Mouse (Mus musculus): ENCODE data around the gene Phrf1. TPM values are rescaled to one million over a fixed set of nuclear protein-coding genes. Genes with fewer than 3 reads are reported as not detected.

The Phrf1 gene
- polyA plus RNA-seq (2017; shearing (Covaris generic)), result 112 TPM

DNA sequence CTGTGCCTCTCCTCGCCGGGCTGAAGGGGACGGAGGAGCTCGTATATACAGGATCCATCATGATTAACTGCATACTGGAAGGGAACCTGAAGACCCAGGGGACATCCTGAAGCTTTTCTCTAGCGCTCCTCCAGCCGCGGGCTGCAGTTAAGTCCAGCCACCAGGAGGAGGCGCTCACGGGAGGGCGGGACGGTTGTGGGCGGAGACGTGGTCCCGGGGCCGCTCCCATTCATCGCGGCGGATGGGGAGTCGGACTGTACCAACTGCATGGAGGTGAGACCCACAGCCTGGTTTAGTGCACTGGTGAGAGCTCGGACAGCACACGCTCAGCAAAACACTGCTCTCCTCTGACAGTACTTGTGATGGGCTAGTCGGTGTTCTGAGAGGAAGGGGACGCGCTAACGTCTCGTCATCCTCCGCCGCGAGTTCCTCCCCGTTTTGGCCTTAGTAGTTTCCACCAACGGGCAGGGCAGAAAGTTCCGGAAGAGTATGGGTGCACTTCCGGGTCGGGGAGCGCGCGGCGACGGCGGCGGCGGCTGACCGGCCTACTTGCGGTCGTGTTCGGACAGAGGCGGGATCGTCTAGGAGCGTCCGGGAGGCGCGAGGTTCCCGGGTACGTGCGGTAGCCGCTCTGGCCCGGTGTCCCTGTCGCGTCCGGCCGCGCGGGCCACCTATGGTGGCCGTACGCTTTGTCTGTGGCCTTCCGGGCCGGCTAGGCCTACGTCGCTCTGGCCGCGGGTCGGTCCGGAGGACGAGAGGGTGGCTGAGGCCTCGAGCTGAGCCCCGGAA, at the start of gene Phrf1:
TSS of gene Phrf1 (plus strand) at position 506 of the 789 bp plus-strand sequence.

DNA sequence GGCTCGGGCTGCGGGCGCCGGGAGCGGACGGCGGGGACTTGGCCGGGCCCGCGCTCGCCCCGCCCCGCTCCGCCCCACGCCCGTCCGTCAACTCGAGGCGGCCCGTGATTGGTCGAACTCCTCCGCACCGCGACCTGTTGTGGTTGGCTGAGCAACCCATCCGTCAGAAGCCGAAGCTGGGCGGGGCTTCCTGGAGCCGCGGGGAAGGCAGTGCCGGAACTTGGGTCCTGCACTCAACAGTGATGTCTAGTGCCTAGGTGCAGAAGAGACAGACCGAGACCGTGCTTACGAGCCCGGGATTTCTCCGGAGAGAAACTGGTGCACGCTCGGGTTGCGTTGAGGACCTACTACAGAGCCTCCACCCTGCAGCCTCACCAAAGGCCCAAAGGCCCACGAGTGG, 34.6 kb upstream of the Phrf1 start, which contains the start of the genes Hras and Lrrc56:
TSS of gene Hras (minus strand) at position 58 of the 400 bp plus-strand sequence.
TSS of gene Lrrc56 (plus strand) at position 210 of the 400 bp plus-strand sequence.

DNA sequence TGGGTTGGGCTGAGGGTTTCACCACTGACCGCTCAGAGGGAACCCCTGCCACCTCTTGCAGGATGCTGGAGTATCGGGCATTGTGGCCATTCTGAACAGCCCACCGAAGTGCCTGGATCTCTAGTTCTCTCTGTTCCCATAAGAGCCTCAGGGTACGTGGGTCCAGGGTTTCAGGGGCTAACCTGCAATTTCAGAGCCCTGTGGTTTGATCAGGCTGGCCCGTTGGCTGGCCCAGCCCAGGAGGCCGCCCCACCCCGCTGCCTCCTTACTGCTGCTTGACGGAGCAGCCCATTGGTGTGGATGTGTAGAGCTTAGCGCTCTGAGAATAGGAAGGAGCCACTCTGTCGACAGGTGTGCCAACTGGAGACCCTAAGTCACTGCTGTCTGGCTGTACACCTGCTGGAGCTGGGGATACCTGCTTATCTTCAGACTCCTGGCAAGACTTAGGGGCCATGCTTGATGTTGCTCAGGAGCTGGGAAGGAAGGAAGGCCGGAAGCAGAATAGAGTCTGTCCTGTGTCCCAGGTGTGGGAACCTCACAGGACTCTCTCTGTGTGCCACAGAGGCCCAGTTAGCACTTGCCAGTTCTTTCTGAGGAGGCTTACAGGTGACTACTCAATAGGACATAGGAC, 14.9 kb upstream of the Phrf1 start, which contains the start of gene Lmntd2:
TSS of gene Lmntd2 (minus strand) at position 476 of the 631 bp plus-strand sequence.

DNA sequence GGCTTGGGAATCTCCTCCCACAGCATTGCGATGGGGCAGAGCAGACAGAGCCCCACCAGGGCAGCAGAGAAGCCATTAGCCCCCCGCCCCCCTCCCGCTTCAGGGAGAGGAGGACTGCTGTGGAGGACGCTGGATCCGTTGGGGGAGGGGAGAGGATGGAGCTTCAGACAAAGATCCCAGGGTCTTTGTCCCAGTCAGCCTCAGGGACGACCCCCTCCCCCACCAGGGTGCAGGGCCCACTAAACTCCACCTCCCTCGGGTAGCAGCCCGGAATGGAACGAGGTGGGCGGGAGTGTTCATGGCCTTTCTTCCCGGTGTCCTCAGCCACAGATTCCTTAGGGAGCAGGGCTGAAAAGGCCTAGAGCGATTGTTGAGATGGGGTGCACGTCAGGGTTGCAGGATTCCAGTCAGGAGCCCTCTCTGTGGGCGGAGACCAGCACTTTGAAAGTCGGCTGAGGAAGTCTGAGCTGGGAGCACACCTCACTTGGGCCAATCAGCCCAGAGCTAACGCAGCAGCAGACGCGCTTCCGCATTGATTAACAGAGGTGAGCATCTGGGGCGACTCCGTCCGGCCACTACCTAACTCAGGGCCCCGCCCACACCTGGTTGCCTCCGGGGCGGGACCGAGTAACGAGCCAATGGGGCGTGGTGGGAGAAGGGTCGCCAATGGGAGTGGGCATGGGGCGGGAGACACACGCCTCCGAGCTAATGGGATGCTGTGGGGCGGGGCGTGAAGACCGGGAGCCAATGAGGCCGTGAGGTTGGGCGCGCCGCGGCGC, 13.3 kb upstream of the Phrf1 start, which contains the start of gene Rassf7:
TSS of gene Rassf7 (plus strand) at position 760 of the 779 bp plus-strand sequence.

DNA sequence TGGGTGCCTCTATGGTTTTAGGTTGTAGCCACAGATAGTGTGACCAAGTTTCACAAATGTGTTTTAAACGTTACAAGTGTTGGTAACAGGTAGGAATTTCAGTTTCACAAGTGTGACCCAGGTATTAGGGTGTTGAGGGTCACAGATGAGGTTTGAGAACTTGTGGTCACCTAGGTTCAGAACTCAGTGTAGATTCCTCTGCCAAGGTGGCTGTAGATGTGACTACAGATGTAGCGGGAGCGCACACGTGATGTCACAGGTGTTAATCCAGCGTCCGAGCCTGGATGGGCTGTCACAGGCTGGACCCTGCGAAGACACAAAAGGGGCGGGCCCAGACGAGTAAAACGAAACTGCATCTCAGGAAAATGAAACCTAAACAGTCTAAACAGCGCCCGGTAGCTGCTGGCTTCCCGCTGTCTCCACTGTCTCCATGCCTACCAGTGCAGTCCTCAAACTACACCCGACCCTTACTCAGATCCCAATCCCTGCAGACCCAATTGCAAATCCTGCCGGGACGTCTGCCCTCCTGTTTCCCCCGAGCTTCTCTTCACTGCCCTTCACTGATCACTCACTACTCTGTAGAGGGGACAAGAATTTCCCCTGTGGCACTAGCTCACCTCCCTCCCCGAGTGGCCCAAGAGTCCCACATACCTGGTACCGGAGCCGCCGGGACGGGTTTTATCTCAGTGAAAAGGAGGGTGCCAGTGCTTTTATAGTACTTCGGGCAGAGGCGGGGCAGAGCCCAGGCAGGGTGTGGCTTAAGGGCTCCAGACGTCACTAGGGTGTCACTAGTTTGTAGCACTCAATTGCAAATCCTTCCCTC, 37.4 kb downstream of the Phrf1 start, which contains the start of gene Irf7:
TSS of gene Irf7 (minus strand) at position 743 of the 823 bp plus-strand sequence.

DNA sequence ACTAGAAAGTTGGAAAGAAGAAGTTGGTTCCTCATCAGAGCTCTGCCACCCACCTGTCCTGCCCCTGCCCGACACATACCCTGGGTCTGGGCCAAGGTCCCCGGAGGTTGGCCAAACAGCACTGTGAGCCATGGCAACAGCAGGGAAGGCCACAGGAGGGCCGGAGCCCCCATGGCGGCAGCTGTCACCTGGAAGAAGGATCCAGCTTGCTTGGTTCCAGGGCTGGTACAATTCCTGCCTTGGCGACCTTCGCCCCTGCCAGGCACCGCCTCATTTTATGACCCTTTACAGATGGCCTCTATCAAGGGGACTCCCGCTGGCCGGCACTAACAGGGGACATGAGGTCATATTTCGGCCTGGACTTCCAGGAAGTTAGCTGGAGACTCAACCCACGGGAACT, 48.0 kb downstream of the Phrf1 start, which contains the start of gene Cdhr5:
TSS of gene Cdhr5 (minus strand) at position 241 of the 400 bp plus-strand sequence.

DNA sequence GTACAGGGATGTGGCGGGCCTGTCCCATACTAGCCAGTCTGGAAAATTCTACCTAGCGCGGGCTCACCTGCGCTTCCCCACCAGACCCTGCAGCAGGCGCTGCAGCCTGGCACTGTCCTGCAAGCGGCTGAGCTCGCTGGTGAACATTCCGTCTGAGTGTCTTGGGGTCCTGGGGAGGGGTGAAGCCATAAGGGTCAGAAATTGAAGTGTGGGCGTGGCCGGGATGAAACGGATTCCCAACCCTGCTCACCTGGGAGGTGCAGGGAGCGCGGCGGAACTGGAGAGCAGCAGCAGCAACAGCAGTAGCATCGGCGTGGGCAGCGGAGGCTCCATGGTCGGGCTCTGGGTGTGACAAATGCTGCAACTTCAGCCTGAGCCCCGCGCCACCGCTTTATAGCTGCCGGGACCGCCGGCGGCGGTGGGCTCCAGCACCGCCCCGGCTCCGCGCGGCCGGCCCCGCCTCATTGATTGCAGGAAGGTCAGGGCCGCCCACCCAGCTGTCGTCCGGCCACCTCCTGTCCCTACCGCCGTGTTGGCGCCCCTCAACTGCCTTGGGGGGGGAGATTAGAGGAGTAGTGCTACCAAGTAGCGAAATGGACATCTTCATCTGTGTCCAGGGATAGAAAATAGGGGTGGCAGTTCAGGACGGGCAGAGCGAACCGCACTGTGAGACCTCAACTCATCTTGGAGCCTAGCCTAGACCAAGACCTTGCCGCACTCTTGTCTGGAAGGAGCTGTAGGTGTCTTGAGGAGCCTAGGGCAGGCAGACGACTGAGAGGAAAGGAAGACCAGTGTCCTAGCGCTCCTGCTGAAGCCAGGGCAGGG, 50.4 kb downstream of the Phrf1 start, which contains the start of gene Sct:
TSS of gene Sct (minus strand) at position 368 of the 825 bp plus-strand sequence.

DNA sequence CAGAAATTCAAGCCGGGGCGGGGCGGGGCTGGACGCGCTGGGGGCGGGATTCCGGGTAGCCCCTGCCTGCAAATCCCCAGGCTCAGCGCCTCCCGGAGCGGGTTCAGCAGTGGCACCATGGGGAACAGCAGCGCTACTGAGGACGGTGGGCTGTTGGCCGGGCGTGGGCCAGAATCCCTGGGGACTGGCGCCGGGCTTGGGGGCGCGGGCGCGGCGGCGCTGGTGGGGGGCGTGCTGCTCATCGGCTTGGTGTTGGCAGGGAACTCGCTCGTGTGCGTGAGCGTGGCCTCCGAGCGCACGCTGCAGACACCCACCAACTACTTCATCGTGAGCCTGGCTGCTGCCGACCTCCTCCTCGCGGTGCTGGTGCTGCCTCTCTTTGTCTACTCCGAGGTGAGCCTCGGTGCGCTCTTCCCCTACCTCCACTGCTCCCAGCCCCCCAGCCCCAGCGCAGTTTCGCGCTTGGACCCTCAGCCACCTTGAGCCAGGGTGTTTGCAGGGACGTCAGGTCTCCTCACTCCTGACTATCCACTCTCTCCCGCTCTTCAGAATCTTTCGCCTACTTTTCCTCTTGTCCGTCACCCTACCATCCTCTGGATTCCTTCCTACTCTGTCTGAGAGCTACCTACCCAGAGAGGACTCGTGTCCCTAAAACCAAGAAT, 63.5 kb downstream of the Phrf1 start, which contains the start of gene Drd4:
TSS of gene Drd4 (plus strand) at position 86 of the 662 bp plus-strand sequence.

Other genes starting within 250 kb of the Phrf1 start
- gene Ifitm3, start 218.0 kb upstream of the Phrf1 start, polyA plus RNA-seq (2017; shearing (Covaris generic)), result not detected
- gene Ifitm6, start 210.9 kb upstream of the Phrf1 start, polyA plus RNA-seq (2017; shearing (Covaris generic)), result not detected
- not detected for gene Gm17387, start 199.7 kb upstream of the Phrf1 start, polyA plus RNA-seq (2017; shearing (Covaris generic))
- 0.85 TPM for gene B4galnt4, start 167.7 kb upstream of the Phrf1 start, polyA plus RNA-seq (2017; shearing (Covaris generic))
- gene Pkp3, start 150.6 kb upstream of the Phrf1 start, polyA plus RNA-seq (2017; shearing (Covaris generic)), result 95.4 TPM
- gene Sigirr, start 128.2 kb upstream of the Phrf1 start, polyA plus RNA-seq (2017; shearing (Covaris generic)), result 73.6 TPM
- gene Ano9, start 111.0 kb upstream of the Phrf1 start, polyA plus RNA-seq (2017; shearing (Covaris generic)), result not detected
- 8.6 TPM for gene Ptdss2, start 106.4 kb upstream of the Phrf1 start, polyA plus RNA-seq (2017; shearing (Covaris generic))
- gene Rnh1, start 55.9 kb upstream of the Phrf1 start, polyA plus RNA-seq (2017; shearing (Covaris generic)), result 49.7 TPM
- gene Hras, start 34.8 kb upstream of the Phrf1 start, polyA plus RNA-seq (2017; shearing (Covaris generic)), result 25.1 TPM
- gene Lrrc56, start 34.6 kb upstream of the Phrf1 start, polyA plus RNA-seq (2017; shearing (Covaris generic)), result 2.3 TPM
- 6.6 TPM for gene Lmntd2, start 14.7 kb upstream of the Phrf1 start, polyA plus RNA-seq (2017; shearing (Covaris generic))
- 10.0 TPM for gene Rassf7, start 12.9 kb upstream of the Phrf1 start, polyA plus RNA-seq (2017; shearing (Covaris generic))
- gene Irf7, start 37.7 kb downstream of the Phrf1 start, polyA plus RNA-seq (2017; shearing (Covaris generic)), result 103 TPM
- not detected for gene Cdhr5, start 48.0 kb downstream of the Phrf1 start, polyA plus RNA-seq (2017; shearing (Covaris generic))
- gene Sct, start 50.3 kb downstream of the Phrf1 start, polyA plus RNA-seq (2017; shearing (Covaris generic)), result not detected
- not detected for gene Drd4, start 63.2 kb downstream of the Phrf1 start, polyA plus RNA-seq (2017; shearing (Covaris generic))
- gene Deaf1, start 98.9 kb downstream of the Phrf1 start, polyA plus RNA-seq (2017; shearing (Covaris generic)), result 75.5 TPM
- gene Tmem80, start 99.0 kb downstream of the Phrf1 start, polyA plus RNA-seq (2017; shearing (Covaris generic)), result 29.6 TPM
- gene Eps8l2, start 110.1 kb downstream of the Phrf1 start, polyA plus RNA-seq (2017; shearing (Covaris generic)), result not detected
- 215 TPM for gene Taldo1, start 163.4 kb downstream of the Phrf1 start, polyA plus RNA-seq (2017; shearing (Covaris generic))
- 31.3 TPM for gene Gatd1, start 185.4 kb downstream of the Phrf1 start, polyA plus RNA-seq (2017; shearing (Covaris generic))
- gene Cend1, start 200.7 kb downstream of the Phrf1 start, polyA plus RNA-seq (2017; shearing (Covaris generic)), result not detected
- gene Slc25a22, start 209.1 kb downstream of the Phrf1 start, polyA plus RNA-seq (2017; shearing (Covaris generic)), result 72.6 TPM
- 3.4 TPM for gene Pidd1, start 215.2 kb downstream of the Phrf1 start, polyA plus RNA-seq (2017; shearing (Covaris generic))
- 2,296 TPM for gene Rplp2, start 218.6 kb downstream of the Phrf1 start, polyA plus RNA-seq (2017; shearing (Covaris generic))
- 132 TPM for gene Pnpla2, start 226.4 kb downstream of the Phrf1 start, polyA plus RNA-seq (2017; shearing (Covaris generic))
- 0.88 TPM for gene Cracr2b, start 232.3 kb downstream of the Phrf1 start, polyA plus RNA-seq (2017; shearing (Covaris generic))
- gene Cd151, start 238.6 kb downstream of the Phrf1 start, polyA plus RNA-seq (2017; shearing (Covaris generic)), result 5.6 TPM
- gene Polr2l, start 246.3 kb downstream of the Phrf1 start, polyA plus RNA-seq (2017; shearing (Covaris generic)), result 20.3 TPM
- 1.1 TPM for gene Tspan4, start 246.5 kb downstream of the Phrf1 start, polyA plus RNA-seq (2017; shearing (Covaris generic))

All from naive thymus-derived CD4-positive, alpha-beta T cell, adult 5 months (primary cell).